Mouse (Mus musculus): ENCODE data around the gene Ces1d.
A peak's percentile ranks its signal among the peaks of the same experiment; 100 is the strongest.
"Not testable (repeated sequence)": the region's sequence is repeated elsewhere in the genome, so short reads cannot be mapped to it uniquely, and the experiment has no call there.

Gene Ces1d

GRCm38 (mm10) chr8:93197685-93198525 lies at the start of gene Ces1d:
Gene Ces1d (minus strand): TSS chr8:93197838.
- DNase-seq = peak; percentile 98

- no peak for DNase-seq
These were observed 48.4 kb upstream of the Ces1d start for GRCm38 (mm10) chr8:93246057-93246456.

GRCm38 (mm10) chr8:93239884-93240283 lies 42.2 kb upstream of the Ces1d start:
- DNase-seq = no peak

- DNase-seq = peak; percentile 80
These were observed 38.0 kb upstream of the Ces1d start for GRCm38 (mm10) chr8:93235681-93236080.

GRCm38 (mm10) chr8:93234706-93235105 lies 37.1 kb upstream of the Ces1d start:
- DNase-seq = peak; percentile 82

GRCm38 (mm10) chr8:93234068-93234467 lies 36.4 kb upstream of the Ces1d start:
- peak; percentile 71 for DNase-seq

- peak; percentile 86 for DNase-seq
These were observed 31.8 kb upstream of the Ces1d start, which contains the start of gene Ces1e for GRCm38 (mm10) chr8:93229446-93229845. Gene Ces1e (minus strand): TSS chr8:93229619.

GRCm38 (mm10) chr8:93228673-93229370 lies 31.2 kb upstream of the Ces1d start:
- peak; percentile 88 for DNase-seq

- DNase-seq = not testable (repeated sequence)
These were observed 28.8 kb upstream of the Ces1d start for GRCm38 (mm10) chr8:93226471-93226870.

- peak; percentile 71 for DNase-seq
These were observed 24.3 kb upstream of the Ces1d start for GRCm38 (mm10) chr8:93221896-93222295.

- DNase-seq = peak; percentile 38
These were observed 20.2 kb upstream of the Ces1d start for GRCm38 (mm10) chr8:93217867-93218266.

GRCm38 (mm10) chr8:93217375-93217774 lies 19.7 kb upstream of the Ces1d start:
- no peak for DNase-seq

GRCm38 (mm10) chr8:93211091-93211490 lies 13.5 kb upstream of the Ces1d start:
- no peak for DNase-seq

GRCm38 (mm10) chr8:93199146-93199545 lies 1.5 kb upstream of the Ces1d start:
- DNase-seq = peak; percentile 77

- DNase-seq = peak; percentile 23
These were observed 1.2 kb downstream of the Ces1d start for GRCm38 (mm10) chr8:93196436-93196835.

GRCm38 (mm10) chr8:93180581-93181129 lies 17.0 kb downstream of the Ces1d start:
- no peak for DNase-seq

- peak; percentile 33 for DNase-seq
These were observed 21.0 kb downstream of the Ces1d start for GRCm38 (mm10) chr8:93176593-93176992.

GRCm38 (mm10) chr8:93174554-93174953 lies 23.1 kb downstream of the Ces1d start:
- DNase-seq = no peak

GRCm38 (mm10) chr8:93171846-93172590 lies 25.6 kb downstream of the Ces1d start:
- DNase-seq = no peak

- DNase-seq = peak; percentile 31
These were observed 34.3 kb downstream of the Ces1d start for GRCm38 (mm10) chr8:93163363-93163762.

- peak; percentile 27 for DNase-seq
These were observed 46.2 kb downstream of the Ces1d start for GRCm38 (mm10) chr8:93151401-93151800.

GRCm38 (mm10) chr8:93147331-93147730 lies 50.3 kb downstream of the Ces1d start:
- DNase-seq = no peak

- peak; percentile 79 for DNase-seq
These were observed 56.9 kb downstream of the Ces1d start for GRCm38 (mm10) chr8:93140696-93141095.

All from kidney, adult 9 months (tissue).